Mouse (Mus musculus) colon, adult 2 months (tissue): ENCODE data around the gene Ppp1r7. TPM values are rescaled to one million over a fixed set of nuclear protein-coding genes. Genes with fewer than 3 reads are reported as not detected.

Source experiments
- polyA plus RNA-seq: library from polyadenylated mRNA; depleted of rRNA; stranded (reverse); fragments of >200 nt; gene quantifications from 2 replicates; pipeline ENCODE4 v1.2.3, GENCODE M21; 2012; rRNA removed

The Ppp1r7 gene
- 2.5 and 3.0 TPM in 2 replicates for polyA plus RNA-seq

GRCm38 (mm10) chr1:93342648-93343503, at the start of gene Ppp1r7, which contains the start of gene Pask:
Gene Ppp1r7 (plus strand): TSS chr1:93342854.
Gene Pask (minus strand): TSS chr1:93343482.

GRCm38 (mm10) chr1:93305581-93306337, 36.9 kb upstream of the Ppp1r7 start, which contains the start of gene Mterf4:
Gene Mterf4 (minus strand): TSS chr1:93305915.

GRCm38 (mm10) chr1:93373665-93374064, 31.0 kb downstream of the Ppp1r7 start, which contains the start of gene Ano7:
Gene Ano7 (plus strand): TSS chr1:93373930.

Other genes starting within 250 kb of the Ppp1r7 start
- 4.7 and 5.3 TPM in 2 replicates for gene Kif1a, start 240.9 kb upstream of the Ppp1r7 start, polyA plus RNA-seq
- gene Agxt, start 207.6 kb upstream of the Ppp1r7 start, polyA plus RNA-seq = not detected in 2 replicates
- gene 2310007B03Rik, start 181.9 kb upstream of the Ppp1r7 start, polyA plus RNA-seq = 13.3 and 13.8 TPM in 2 replicates
- 0.03 and 0.06 TPM in 2 replicates for gene Crocc2, start 174.1 kb upstream of the Ppp1r7 start, polyA plus RNA-seq
- 10.9 and 14.3 TPM in 2 replicates for gene Sned1, start 107.0 kb upstream of the Ppp1r7 start, polyA plus RNA-seq
- gene Mterf4, start 36.9 kb upstream of the Ppp1r7 start, polyA plus RNA-seq = 4.5 and 4.8 TPM in 2 replicates
- gene Pask, start 628 bp downstream of the Ppp1r7 start, polyA plus RNA-seq = 1.9 and 2.6 TPM in 2 replicates
- 49.6 and 54.6 TPM in 2 replicates for gene Ano7, start 31.1 kb downstream of the Ppp1r7 start, polyA plus RNA-seq
- gene Hdlbp, start 136.0 kb downstream of the Ppp1r7 start, polyA plus RNA-seq = 80.2 and 82.3 TPM in 2 replicates
- gene Farp2, start 169.2 kb downstream of the Ppp1r7 start, polyA plus RNA-seq = 12.6 and 15.8 TPM in 2 replicates